Mouse (Mus musculus): Measurements from ENCODE around the gene Spryd7. TPM values are rescaled to one million over a fixed set of nuclear protein-coding genes. Genes with fewer than 3 reads are reported as not detected.

The Spryd7 gene
- total RNA-seq, 2 experiments from 2014 or later = 44.3 to 45.3 TPM

DNA sequence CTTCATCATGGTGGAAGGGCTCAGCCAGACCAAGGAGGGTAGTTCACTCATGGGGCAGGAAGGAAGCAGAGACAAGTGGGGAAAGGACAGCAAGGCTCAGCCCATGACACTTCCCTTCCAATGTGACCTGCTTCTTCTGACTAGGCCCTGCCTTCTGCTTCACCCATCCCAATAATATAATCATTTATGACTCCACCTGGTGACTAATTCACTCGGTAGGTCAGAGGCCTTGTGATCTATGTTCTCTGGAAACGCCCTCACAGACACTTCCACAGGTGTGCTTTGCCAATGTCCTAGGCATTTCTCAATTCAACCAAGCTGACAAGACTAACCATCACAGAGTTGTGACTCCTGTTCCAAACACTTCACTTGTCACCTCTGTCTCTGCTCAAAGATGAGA is 26.3 kb downstream of the Spryd7 start:
- DNase-seq (ENCODE audit: extremely low spot score in 1 of 2, low spot score in 2 of 2) = no peak
- intact Hi-C loops (cut with DNase I) = no loop called here
- Histone ChIP-seq H3K27ac (no peak overlapping the region), H3K4me3 (no peak overlapping the region)
- TF ChIP-seq CTCF (IDR thresholded peaks at IDR 0.05) = no peak

- intact Hi-C loops (cut with DNase I) = no loop called here
- Histone ChIP-seq H3K4me3 (no peak overlapping the region), H3K27ac (no peak overlapping the region)
- no peak for TF ChIP-seq CTCF (IDR thresholded peaks at IDR 0.05)
- DNase-seq (ENCODE audit: extremely low spot score in 1 of 2, low spot score in 2 of 2) = no peak
Observed at GRCm38 (mm10) chr14:61529533-61529932, 27.2 kb downstream of the Spryd7 start.

DNA sequence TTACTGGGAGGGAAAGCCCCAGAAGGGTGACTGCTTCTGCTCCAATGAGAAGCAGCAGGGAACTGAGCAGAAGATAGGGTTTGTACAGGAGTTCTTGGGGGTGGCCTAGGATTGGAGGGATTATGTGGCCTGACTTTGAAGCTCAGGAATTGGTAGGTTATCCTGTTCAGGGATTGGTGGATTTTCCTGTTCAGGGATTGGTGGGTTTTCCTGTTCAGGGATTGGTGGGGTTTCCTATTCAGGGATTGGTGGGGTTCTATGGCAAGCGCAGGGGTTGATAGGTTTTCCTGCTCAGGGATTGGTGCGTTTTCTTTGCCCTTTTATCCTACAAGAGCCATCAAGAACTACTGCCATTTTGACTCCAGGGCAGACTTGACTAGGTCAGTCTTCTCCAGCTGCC is 30.7 kb downstream of the Spryd7 start:
- intact Hi-C loops (cut with DNase I) = no loop called here

DNA sequence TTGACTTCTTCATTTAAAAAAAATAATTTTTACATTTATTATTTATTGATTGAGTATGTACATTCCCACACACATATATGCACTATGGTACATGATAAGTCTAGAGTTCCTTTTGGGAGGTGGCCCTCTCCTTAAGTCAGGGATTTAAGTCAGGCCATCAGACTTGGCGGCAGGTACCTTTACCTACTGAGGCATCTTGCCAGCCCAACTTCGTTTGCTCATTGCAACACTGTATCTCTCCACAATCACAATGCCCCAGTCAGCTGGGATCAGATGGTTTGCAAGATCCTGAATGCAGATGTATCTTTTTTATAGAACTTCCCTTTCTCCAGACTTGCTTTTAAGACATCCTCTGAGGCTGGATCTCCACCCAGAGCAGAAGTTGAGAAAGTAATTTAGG is 32.9 kb downstream of the Spryd7 start:
- no peak for TF ChIP-seq CTCF (IDR thresholded peaks at IDR 0.05)
- Histone ChIP-seq H3K27ac (no peak overlapping the region), H3K4me3 (no peak overlapping the region)
- intact Hi-C loops (cut with DNase I) = no loop called here
- DNase-seq (ENCODE audit: extremely low spot score in 1 of 2, low spot score in 2 of 2) = no peak

More for the DNA sequence above, 30.7 kb downstream of the Spryd7 start:
- H3K27ac ChIP-seq = no peak overlapping the region
- no peak for DNase-seq (ENCODE audit: extremely low spot score in 1 of 2, low spot score in 2 of 2)
- H3K4me3 ChIP-seq = no peak overlapping the region
- TF ChIP-seq CTCF (IDR thresholded peaks at IDR 0.05) = no peak

DNA sequence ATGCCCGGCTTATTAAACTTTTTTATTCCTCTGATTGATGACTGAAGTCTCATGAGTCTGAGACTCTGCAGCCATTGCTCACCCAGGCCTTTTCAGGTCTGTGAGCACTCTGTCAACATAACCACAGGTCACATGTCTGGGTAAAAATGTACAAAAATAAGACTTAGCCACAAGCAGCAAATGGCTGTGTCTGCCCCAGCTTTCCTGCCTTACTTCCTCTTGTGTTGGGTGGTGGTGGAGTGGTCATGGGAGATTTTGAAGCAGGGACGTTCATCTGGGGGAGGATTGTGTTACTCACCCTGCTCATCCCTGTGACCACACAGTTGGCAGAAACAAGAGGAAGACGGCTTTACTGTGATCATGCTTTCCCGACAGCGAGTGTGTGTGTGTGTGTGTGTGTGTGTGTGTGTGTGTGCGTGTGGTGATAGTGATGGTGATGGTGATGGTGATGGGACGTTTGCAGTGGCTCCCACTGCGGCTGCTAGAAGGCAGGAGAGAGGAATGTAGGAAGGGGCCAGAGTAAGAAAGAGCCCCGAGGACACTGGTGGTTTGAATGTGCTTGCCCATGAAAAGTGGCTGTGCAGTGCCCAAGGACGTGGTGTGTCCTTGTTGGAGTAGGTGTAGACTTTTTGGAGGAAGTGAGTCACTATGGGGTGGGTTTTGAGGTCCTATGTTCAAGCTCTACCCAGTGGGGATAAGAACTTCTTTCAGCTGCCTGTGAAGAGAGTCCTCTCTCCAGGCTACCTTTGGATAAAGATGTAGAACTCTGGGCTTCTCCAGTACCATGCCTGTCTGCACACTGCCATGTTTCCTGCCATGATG is 37.8 kb downstream of the Spryd7 start:
- no peak overlapping the region for H3K27ac ChIP-seq
- DNase-seq (ENCODE audit: extremely low spot score in 1 of 2, low spot score in 2 of 2) = no peak
- no peak overlapping the region for H3K4me3 ChIP-seq
- TF ChIP-seq CTCF (IDR thresholded peaks at IDR 0.05) = no peak
- intact Hi-C loops (cut with DNase I) = no loop called here

GRCm38 (mm10) chr14:61516471-61517426 is 39.9 kb downstream of the Spryd7 start:
- TF ChIP-seq CTCF (IDR thresholded peaks at IDR 0.05) = no peak
- Histone ChIP-seq H3K27ac (no peak overlapping the region), H3K4me3 (no peak overlapping the region)
- intact Hi-C loops (cut with DNase I) = no loop called here
- DNase-seq (ENCODE audit: extremely low spot score in 1 of 2, low spot score in 2 of 2) = no peak

DNA sequence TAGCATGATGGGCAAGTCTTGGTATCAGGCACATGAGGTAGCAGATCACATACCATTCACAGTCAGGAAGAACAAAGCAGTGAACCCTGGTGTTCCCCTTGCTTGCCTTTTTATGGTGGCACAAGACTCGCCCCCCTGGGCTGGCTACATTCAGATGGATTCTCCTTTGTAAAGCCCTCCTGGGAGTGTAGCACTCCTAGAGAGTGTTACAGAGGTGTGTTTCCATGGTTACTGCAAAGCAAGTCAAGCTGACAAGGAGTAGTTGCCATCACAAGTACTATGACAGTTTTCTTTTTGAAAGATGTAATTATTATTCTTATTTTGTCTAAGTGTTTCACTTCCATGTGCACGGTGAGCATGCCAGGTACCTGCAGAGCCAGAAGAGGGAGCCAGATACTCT is 45.2 kb downstream of the Spryd7 start:
- intact Hi-C loops (cut with DNase I) = no loop called here
- DNase-seq (ENCODE audit: extremely low spot score in 1 of 2, low spot score in 2 of 2) = no peak
- no peak overlapping the region for H3K4me3 ChIP-seq
- no peak overlapping the region for H3K27ac ChIP-seq
- TF ChIP-seq CTCF (IDR thresholded peaks at IDR 0.05) = no peak

DNA sequence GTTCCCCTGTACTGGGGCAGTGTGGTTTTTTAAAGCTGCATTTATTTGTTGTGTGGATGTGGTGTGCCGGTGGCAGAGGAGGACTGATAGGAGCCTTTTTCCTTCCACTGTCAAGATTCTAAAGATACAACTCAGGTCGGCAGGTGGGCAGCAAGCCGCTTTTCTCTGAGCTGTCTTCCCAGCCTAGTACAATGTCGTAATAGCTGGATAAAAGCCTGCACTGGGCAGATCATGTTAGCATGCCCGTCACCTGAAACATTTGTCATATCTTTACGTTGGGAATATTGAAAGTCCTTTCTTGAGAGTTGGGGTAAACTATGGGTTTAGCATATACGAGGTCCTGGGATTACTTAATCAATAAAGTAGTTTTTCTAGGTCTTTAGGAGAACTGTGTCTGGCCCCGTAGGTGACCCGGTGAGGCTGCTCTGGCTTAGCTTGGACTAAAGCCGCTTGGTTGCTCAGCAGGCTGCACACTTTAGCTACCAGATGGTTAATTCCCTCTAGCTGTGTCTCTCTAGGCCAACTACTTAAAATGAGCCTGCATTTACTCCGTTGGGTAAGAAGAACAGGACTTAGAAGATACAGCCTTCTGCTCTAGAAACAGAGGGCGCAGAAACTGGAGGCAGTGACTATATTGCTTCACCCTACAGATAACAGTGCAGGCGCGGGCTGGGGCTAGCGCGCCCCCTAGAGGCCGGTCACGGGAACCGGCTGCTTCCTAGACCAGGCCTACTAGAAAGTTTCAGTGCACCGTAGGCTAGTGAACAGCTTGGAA is 58.8 kb downstream of the Spryd7 start:
- intact Hi-C loops (cut with DNase I) = loop anchor here (2.0 kb wide), 2 partner anchors 151 to 167 kb away; no protein-coding TSS in a partner anchor
- peak; percentile 84 for TF ChIP-seq CTCF (IDR thresholded peaks at IDR 0.05)
- DNase-seq (ENCODE audit: extremely low spot score in 1 of 2, low spot score in 2 of 2) = peak; percentile 65 to 80
- H3K27ac ChIP-seq = no peak overlapping the region
- H3K4me3 ChIP-seq = no peak overlapping the region

DNA sequence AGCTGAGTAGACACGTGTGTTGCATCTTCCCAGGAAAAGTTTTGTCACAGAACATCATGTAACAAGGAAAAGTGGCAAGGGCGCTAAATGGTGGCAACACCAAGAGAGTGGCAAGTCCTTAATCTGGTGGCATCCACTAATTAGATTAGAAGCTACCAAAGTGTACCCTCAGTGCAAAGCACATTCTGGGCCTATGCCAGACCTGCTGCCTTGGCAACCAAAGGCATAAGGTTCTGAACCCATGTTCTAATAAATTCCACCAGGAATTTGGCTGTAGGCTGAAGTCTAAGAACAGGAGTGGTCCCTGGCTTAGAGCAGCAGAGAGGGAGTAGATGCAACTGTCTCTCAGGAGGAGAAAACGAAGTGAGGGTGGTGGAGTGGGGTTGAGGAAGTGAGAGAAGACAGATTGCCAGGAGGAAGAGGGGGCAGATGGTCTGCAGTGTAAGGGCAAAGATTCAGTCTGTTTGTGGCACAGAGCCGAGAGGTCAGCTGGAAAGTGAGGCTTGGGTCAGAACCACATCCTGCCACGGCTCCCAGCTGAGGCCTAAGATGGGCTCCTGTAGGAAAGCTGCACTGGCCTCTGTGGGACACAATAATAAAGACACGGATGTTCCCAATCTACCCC is 63.1 kb downstream of the Spryd7 start:
- intact Hi-C loops (cut with DNase I) = no loop called here
- Histone ChIP-seq H3K4me3 (no peak overlapping the region), H3K27ac (no peak overlapping the region)
- TF ChIP-seq CTCF (IDR thresholded peaks at IDR 0.05) = no peak
- DNase-seq (ENCODE audit: extremely low spot score in 1 of 2, low spot score in 2 of 2) = no peak

Other genes starting within 250 kb of the Spryd7 start
- under 1 TPM; 0.56 to 0.77 TPM for gene Arl11, start 247.1 kb downstream of the Spryd7 start, total RNA-seq (2021)
- 1 to 10 TPM; 3.9 to 4.3 TPM for gene Ebpl, start 196.4 kb downstream of the Spryd7 start, total RNA-seq (2021)
- 10 to 100 TPM; 66.1 to 72.7 TPM for gene Kpna3, start 117.0 kb downstream of the Spryd7 start, total RNA-seq (2021)
- 10 to 100 TPM in 1 of 2 experiments, 1 to 10 TPM in 1; 9.6 to 11.3 TPM for gene Trim13, start 41.4 kb upstream of the Spryd7 start, total RNA-seq (2021)
- gene Kcnrg, start 50.6 kb upstream of the Spryd7 start, total RNA-seq (2021) = under 1 TPM; 0.57 to 0.77 TPM

Data from left cerebral cortex, adult 2 months (tissue).